Mouse (Mus musculus) thymus, adult 2 months (tissue): Measurements from ENCODE around the gene Mindy4b-ps.

ENCODE experiments used
- CTCF ChIP-seq: fragments of 200-500 bp; IDR thresholded peaks from 2 replicates; pipeline ENCODE4 v1.5.1; 2012; ENCODE audit warnings: mild to moderate bottlenecking, control low read depth, low read length, moderate library complexity, borderline replicate concordance; ENCODE audit not compliant: control insufficient read depth, poor library complexity, insufficient read depth; ENCODE audit errors: extremely low read depth
- POLR2A ChIP-seq: fragments of 200-500 bp; IDR thresholded peaks from 2 replicates; pipeline ENCODE4 v1.6.1; 2012; ENCODE audit warnings: mild to moderate bottlenecking, low read length, control low read depth, moderate library complexity; ENCODE audit not compliant: control insufficient read depth, poor library complexity, insufficient read depth; ENCODE audit errors: extremely low read depth

DNA sequence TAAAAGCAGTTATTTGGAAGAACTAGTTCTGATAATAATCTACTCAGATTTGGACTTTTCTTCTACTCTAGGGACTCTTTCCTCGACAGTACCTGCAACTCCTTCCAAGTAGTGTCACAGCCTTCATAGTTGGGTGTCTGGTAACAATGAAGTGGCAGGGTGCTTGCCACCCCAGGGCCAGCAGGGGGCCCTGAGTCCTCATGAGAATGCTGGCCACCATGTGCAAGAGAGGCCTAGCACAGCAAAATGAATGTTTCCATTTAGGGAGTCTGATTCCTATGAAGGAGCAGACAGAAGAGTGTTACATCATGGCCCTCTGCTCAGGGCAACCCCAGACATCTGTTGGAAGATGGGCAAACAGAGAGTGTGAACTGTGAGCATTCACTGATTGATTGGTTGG is 21.3 kb upstream of the Mindy4b-ps start:
- no peak for TF ChIP-seq CTCF
- no peak for TF ChIP-seq POLR2A
